Mouse (Mus musculus) adrenal gland, adult 2 months (tissue): Measurements from ENCODE around the gene Pde5a. TPM values are rescaled to one million over a fixed set of nuclear protein-coding genes. Genes with fewer than 3 reads are reported as not detected.
A peak's percentile ranks its signal among the peaks of the same experiment; 100 is the strongest.

ENCODE experiments used
- DNase-seq: peaks from one replicate; pipeline ENCODE4 v3.0.0; 2021
- polyA plus RNA-seq: library from polyadenylated mRNA; depleted of rRNA; stranded (reverse); fragments of >200 nt; gene quantifications from 2 replicates; pipeline ENCODE4 v1.2.3, GENCODE M21; 2012
- total RNA-seq, 2 experiments: library from RNA; stranded (reverse); gene quantifications; 2 replicates each; pipeline ENCODE4 v1.2.3; 2021

Pde5a gene
- total and polyA plus RNA-seq, 3 experiments: 4.6 to 48.8 (median 46.5) TPM

- no peak for DNase-seq
These were observed 119.8 kb downstream of the Pde5a start for GRCm38 (mm10) chr3:122848410-122849034.

GRCm38 (mm10) chr3:122855149-122855548, 126.4 kb downstream of the Pde5a start:
- no peak for DNase-seq

GRCm38 (mm10) chr3:122859829-122860228, 131.1 kb downstream of the Pde5a start:
- DNase-seq: no peak

GRCm38 (mm10) chr3:122860573-122861498, 132.1 kb downstream of the Pde5a start:
- DNase-seq: peak; percentile 3

- peak; percentile 10 for DNase-seq
These were observed 136.3 kb downstream of the Pde5a start for GRCm38 (mm10) chr3:122865092-122865491.

- no peak for DNase-seq
These were observed 139.5 kb downstream of the Pde5a start for GRCm38 (mm10) chr3:122868270-122868669.

- DNase-seq: no peak
These were observed 142.8 kb downstream of the Pde5a start for GRCm38 (mm10) chr3:122871596-122871995.

GRCm38 (mm10) chr3:122876870-122877269, 148.1 kb downstream of the Pde5a start:
- no peak for DNase-seq

- DNase-seq: no peak
These were observed 148.8 kb downstream of the Pde5a start for GRCm38 (mm10) chr3:122877543-122877942.

GRCm38 (mm10) chr3:122878705-122879315, 150.1 kb downstream of the Pde5a start:
- DNase-seq: no peak

GRCm38 (mm10) chr3:122887505-122888301, 159.0 kb downstream of the Pde5a start:
- no peak for DNase-seq

- DNase-seq: peak; percentile 47
These were observed 159.6 kb downstream of the Pde5a start for GRCm38 (mm10) chr3:122888371-122888819.

- DNase-seq: no peak
These were observed 166.0 kb downstream of the Pde5a start, which contains the start of gene Fabp2 for GRCm38 (mm10) chr3:122894772-122895171. Gene Fabp2 (plus strand): TSS chr3:122895072.

GRCm38 (mm10) chr3:122895189-122895731, 166.5 kb downstream of the Pde5a start:
- DNase-seq: no peak

GRCm38 (mm10) chr3:122898254-122898653, 169.5 kb downstream of the Pde5a start:
- DNase-seq: peak; percentile 22

GRCm38 (mm10) chr3:122903746-122904433, 175.1 kb downstream of the Pde5a start:
- DNase-seq: peak; percentile 47

GRCm38 (mm10) chr3:122907841-122908240, 179.1 kb downstream of the Pde5a start:
- DNase-seq: peak; percentile 49
